Mouse (Mus musculus): ENCODE measurements around the gene Elovl3.
"Not testable (repeated sequence)": the region's sequence is repeated elsewhere in the genome, so short reads cannot be mapped to it uniquely, and the experiment has no call there.

Elovl3 gene

GRCm38 (mm10) chr19:46131694-46132525, at the start of gene Elovl3:
Gene Elovl3, plus strand, starts transcription at chr19:46131897.
- in situ Hi-C loops (cut with MboI): no loop called here

- in situ Hi-C loops (cut with MboI): no loop called here
Measured at GRCm38 (mm10) chr19:46085185-46085584, 46.5 kb upstream of the Elovl3 start.

- in situ Hi-C loops (cut with MboI): no loop called here
Measured at GRCm38 (mm10) chr19:46086337-46086736, 45.4 kb upstream of the Elovl3 start.

- in situ Hi-C loops (cut with MboI): no loop called here
Measured at GRCm38 (mm10) chr19:46087871-46088270, 43.8 kb upstream of the Elovl3 start.

- in situ Hi-C loops (cut with MboI): no loop called here
Measured at GRCm38 (mm10) chr19:46091641-46092040, 40.1 kb upstream of the Elovl3 start.

- in situ Hi-C loops (cut with MboI): no loop called here
Measured at GRCm38 (mm10) chr19:46094144-46094543, 37.6 kb upstream of the Elovl3 start.

GRCm38 (mm10) chr19:46095291-46095690, 36.4 kb upstream of the Elovl3 start:
- in situ Hi-C loops (cut with MboI): no loop called here

GRCm38 (mm10) chr19:46096396-46096795, 35.3 kb upstream of the Elovl3 start:
- in situ Hi-C loops (cut with MboI): no loop called here

GRCm38 (mm10) chr19:46099561-46099960, 32.1 kb upstream of the Elovl3 start:
- in situ Hi-C loops (cut with MboI): no loop called here

GRCm38 (mm10) chr19:46103437-46104186, 28.1 kb upstream of the Elovl3 start:
- in situ Hi-C loops (cut with MboI): no loop called here

- in situ Hi-C loops (cut with MboI): no loop called here
Measured at GRCm38 (mm10) chr19:46104187-46104557, 27.5 kb upstream of the Elovl3 start.

- in situ Hi-C loops (cut with MboI): no loop called here
Measured at GRCm38 (mm10) chr19:46110214-46110613, 21.5 kb upstream of the Elovl3 start.

GRCm38 (mm10) chr19:46110781-46111180, 20.9 kb upstream of the Elovl3 start:
- in situ Hi-C loops (cut with MboI): no loop called here

- in situ Hi-C loops (cut with MboI): no loop called here
Measured at GRCm38 (mm10) chr19:46114617-46115016, 17.1 kb upstream of the Elovl3 start.

GRCm38 (mm10) chr19:46119458-46119857, 12.2 kb upstream of the Elovl3 start:
- in situ Hi-C loops (cut with MboI): no loop called here

- in situ Hi-C loops (cut with MboI): no loop called here
Measured at GRCm38 (mm10) chr19:46120872-46121271, 10.8 kb upstream of the Elovl3 start.

GRCm38 (mm10) chr19:46123876-46124275, 7.8 kb upstream of the Elovl3 start:
- in situ Hi-C loops (cut with MboI): no loop called here

- in situ Hi-C loops (cut with MboI): no loop called here
Measured at GRCm38 (mm10) chr19:46124651-46125050, 7.0 kb upstream of the Elovl3 start.

- in situ Hi-C loops (cut with MboI): no loop called here
Measured at GRCm38 (mm10) chr19:46126301-46126700, 5.4 kb upstream of the Elovl3 start.

GRCm38 (mm10) chr19:46129737-46130136, 2.0 kb upstream of the Elovl3 start:
- in situ Hi-C loops (cut with MboI): not testable (repeated sequence)

GRCm38 (mm10) chr19:46131283-46131682, 414 bp upstream of the Elovl3 start:
- in situ Hi-C loops (cut with MboI): no loop called here

GRCm38 (mm10) chr19:46132577-46132976, 880 bp downstream of the Elovl3 start:
- in situ Hi-C loops (cut with MboI): no loop called here

- in situ Hi-C loops (cut with MboI): loop anchor here (5.0 kb wide), 1 partner anchor 117 kb away; no protein-coding TSS in a partner anchor
Measured at GRCm38 (mm10) chr19:46135297-46135696, 3.6 kb downstream of the Elovl3 start.

Measured in mature B cell (primary cell).